Mouse (Mus musculus): ENCODE results near the gene Gpatch4.

The Gpatch4 gene

DNA sequence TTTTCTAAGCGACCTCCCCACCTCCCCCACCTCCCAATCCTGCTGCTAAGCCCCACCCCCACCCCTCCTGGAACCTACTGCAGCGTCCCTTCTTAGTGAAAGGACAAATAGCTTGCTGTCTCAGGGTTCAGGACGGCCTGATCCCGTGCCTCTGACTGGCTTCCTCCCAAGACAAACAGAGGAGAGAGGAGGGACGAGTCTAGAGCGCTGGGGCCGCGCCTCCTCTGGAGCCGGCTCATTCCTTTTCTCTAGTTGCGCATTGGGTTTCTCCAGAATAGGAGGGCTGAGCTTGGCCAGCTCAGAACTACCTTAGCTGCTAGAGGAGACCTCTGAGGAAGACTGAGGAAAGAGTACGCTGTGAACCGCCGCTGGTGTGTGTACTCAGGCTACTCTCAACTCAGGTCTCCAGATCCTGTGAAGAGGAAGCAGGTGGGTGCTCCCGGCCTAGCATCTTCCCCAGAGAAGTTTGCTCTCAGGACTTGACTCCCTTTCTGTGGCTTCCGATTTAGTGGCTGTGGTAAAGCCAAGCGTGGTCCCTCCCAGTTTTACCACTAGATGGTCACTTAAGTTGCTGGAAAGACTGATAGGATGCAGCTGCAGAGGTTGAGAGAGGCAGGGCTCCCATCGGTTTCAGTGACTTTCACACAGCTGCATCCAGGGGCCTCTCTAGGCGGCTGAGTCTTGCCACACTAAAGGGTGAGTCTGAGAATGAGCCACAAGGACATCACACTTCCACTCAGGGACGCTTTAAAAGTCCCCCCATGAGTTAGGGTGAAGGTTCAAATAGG, 12.1 kb upstream of the Gpatch4 start:
- in situ Hi-C loops (cut with MboI), result no loop called here

GRCm38 (mm10) chr3:88033506-88033905, 9.4 kb upstream of the Gpatch4 start:
- in situ Hi-C loops (cut with MboI), result no loop called here

DNA sequence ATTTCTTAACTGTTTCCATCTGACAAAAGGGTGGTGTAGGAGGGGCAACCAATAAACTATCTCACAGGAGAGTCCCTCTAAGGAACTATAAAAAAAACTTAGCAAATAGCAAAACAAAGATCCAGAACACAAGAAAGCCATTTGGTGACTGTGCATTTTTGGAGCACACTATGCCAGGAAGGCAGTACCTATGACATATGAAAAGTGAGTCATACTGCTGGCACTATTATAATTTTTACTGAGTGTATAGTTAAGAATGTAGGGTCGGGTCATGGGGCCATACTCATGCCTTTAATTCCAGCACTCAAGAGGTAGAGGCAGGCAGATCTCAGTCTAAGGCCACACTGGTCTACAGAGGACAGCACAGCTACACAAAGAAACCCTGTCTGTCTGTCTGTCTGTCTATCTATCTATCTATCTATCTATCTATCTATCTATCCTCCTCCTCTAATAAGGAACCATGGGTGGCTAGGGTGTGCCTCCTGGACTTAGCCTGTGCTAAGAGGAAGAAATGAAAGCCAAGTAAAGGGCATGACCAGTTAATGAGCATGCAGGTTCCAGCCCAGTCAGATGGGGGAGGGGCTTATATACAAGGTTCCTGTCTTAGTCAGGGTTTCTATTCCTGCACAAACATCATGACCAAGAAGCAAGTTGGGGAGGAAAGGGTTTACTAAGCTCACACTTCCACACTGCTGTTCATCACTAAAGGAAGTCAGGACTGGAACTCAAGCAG, 7.2 kb upstream of the Gpatch4 start:
- in situ Hi-C loops (cut with MboI), result no loop called here

DNA sequence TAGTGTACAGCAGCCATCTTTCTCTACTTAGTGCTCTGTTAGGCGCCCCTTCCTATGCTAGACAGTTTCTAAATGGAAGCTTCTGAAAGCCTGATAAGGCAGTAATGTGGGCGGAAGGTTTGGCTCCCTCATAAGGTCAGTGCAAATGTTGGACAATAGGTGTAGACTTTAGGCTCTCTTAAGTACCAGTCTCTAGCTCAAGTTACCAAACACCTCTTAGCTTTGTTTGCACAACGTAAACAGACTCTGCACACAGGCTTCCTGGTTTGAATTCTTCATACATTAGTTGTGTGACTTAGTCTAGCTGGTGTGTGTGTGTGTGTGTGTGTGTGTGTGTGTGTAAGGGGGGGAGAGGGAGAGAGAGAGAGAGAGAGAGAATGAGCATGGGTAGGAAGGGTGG, 6.6 kb downstream of the Gpatch4 start:
- in situ Hi-C loops (cut with MboI), result no loop called here

DNA sequence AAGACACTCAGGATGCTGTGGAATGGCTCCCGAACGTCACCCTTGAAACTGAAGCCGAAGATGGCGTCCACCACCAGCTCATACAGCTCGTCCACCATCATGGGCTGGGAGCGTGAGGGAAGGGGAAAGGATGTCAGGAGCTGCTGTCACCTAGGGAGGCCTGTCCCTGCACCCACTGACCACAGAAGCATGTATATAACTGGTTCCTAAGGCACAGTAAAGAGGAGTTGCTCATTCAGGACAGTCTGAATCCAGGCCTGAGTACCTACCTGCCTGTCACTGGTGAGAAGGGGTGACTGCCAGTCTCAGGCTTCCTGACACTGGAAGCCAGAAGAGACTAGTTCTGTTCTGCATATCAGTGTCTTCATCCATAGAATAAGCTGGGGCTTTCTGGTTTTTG, 14.1 kb downstream of the Gpatch4 start:
- in situ Hi-C loops (cut with MboI), result no loop called here

- in situ Hi-C loops (cut with MboI), result no loop called here
Observed at GRCm38 (mm10) chr3:88057902-88058696, 15.2 kb downstream of the Gpatch4 start, which contains the start of gene Naxe. Gene Naxe, minus strand, starts transcription at chr3:88058495.

- in situ Hi-C loops (cut with MboI), result no loop called here
Observed at GRCm38 (mm10) chr3:88068386-88068785, 25.5 kb downstream of the Gpatch4 start.

DNA sequence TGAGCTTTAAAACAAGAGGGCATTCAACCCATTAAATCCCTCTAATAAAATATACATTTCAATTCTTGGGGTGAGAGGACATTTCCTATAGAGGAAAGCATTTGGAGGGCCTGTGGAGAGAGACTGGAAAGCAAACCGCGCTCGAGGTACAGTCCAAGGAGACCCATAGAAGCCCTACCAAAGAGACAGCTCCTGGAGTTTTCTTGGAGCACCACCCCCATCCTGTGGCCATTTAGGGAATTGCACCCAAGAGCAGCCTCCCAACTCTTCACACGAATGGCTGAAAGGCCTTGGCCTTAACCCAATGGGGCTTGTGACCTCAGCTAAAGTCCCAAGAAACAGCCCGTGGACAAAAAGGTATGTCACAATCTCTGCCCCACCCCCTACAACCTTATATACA, 28.9 kb downstream of the Gpatch4 start:
- in situ Hi-C loops (cut with MboI), result no loop called here

GRCm38 (mm10) chr3:88073631-88074030, 30.7 kb downstream of the Gpatch4 start:
- in situ Hi-C loops (cut with MboI), result no loop called here

GRCm38 (mm10) chr3:88074351-88074750, 31.4 kb downstream of the Gpatch4 start:
- in situ Hi-C loops (cut with MboI), result no loop called here

- in situ Hi-C loops (cut with MboI), result no loop called here
Observed at GRCm38 (mm10) chr3:88074766-88075165, 31.9 kb downstream of the Gpatch4 start.

- in situ Hi-C loops (cut with MboI), result no loop called here
Observed at GRCm38 (mm10) chr3:88077441-88077840, 34.5 kb downstream of the Gpatch4 start.

DNA sequence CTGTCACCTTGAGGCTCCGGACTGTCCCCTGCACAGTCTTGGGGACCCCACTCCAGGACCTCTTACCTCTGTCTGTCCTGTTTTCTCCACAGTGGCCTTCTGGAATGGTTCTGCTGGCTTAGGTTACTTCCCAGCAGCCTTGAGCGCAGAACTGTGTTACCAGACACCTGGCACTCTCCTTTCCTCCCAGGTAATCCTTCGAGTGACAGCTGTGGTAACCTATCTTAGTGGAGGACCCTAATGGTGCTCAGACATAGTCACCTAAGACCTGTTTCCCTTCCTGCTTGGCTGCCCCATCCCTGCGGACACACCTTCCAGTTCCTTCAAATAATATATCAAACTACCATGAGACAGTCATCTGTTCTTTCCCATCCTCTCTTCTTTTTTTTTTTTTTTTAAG, 35.3 kb downstream of the Gpatch4 start, which contains the start of gene Ttc24:
TSS of gene Ttc24 (minus strand) at position 101 of the 400 bp plus-strand sequence.
- in situ Hi-C loops (cut with MboI), result no loop called here

DNA sequence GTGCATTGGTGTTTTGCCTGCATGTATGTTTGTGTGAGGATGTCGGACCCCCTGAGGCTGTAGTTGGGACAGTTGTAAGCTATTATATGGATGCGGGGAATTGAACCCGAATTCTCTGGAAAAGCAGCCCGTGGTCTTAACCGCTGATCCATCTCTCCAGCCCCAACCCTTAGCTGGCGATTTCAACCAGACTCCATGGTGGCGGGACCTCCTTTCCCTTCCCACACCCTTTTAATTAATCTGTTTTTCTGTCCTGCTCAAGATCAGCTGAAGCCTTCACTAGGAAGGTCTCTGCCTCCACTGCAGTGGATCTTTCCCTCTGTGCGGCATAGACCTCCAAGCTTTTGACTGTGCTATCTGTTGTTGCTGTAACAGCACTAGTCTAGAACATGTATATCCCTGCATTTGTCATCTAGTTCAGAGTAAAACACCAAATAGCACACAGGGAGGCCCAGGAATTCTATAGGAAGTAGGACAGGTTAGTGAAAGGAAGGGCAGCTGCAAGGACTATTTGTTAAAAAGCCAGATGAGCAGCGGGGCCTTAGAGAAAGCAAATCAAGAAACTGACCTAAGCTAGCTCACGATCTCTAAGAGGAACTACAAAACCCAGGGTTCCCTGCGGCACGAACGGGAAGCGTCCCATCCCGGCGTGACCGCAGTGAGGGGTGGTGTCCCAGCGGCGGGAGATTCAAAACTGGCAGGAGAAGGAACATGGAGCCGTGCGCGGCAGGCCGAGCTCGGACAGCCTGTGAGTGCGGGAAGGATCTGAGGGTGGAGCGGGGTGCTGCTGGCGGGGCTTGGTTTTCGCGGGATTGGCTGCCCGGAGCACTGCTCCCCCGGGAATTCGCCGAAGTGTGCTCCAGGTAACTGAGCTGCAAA, 38.7 kb downstream of the Gpatch4 start, which contains the start of gene Iqgap3:
TSS of gene Iqgap3 (plus strand) at position 627 of the 879 bp plus-strand sequence.
- in situ Hi-C loops (cut with MboI), result loop anchor here (5.0 kb wide), 1 partner anchor 161 kb away; no protein-coding TSS in a partner anchor

GRCm38 (mm10) chr3:88082224-88082618, 39.3 kb downstream of the Gpatch4 start:
- in situ Hi-C loops (cut with MboI), result loop anchor here (5.0 kb wide), 1 partner anchor 160 kb away; no protein-coding TSS in a partner anchor

GRCm38 (mm10) chr3:88082663-88083062, 39.8 kb downstream of the Gpatch4 start:
- in situ Hi-C loops (cut with MboI), result loop anchor here (5.0 kb wide), 1 partner anchor 160 kb away; no protein-coding TSS in a partner anchor

- in situ Hi-C loops (cut with MboI), result loop anchor here (5.0 kb wide), 1 partner anchor 158 kb away; no protein-coding TSS in a partner anchor
Observed at GRCm38 (mm10) chr3:88084001-88084400, 41.1 kb downstream of the Gpatch4 start.

GRCm38 (mm10) chr3:88085459-88085858, 42.6 kb downstream of the Gpatch4 start:
- in situ Hi-C loops (cut with MboI), result loop anchor here (5.0 kb wide), 1 partner anchor 87 kb away; no protein-coding TSS in a partner anchor

DNA sequence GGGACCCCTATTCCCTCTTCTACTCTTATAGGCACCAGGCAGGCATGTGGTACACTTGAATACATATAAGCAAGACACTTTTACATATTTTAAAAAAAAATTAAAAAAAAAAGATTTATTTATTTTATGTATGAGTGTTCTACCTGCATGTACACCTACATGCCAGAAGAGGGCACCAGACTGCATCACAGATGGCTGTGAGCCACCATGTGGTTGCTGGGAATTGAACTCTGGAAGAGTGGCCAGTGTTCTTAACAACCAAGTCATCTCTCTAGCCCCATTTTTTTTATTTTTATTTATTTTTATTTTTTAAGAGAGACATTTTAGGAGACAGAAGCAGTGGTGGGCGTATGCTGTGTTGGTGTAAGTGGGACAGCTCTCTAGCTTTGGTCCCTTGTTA, 44.8 kb downstream of the Gpatch4 start:
- in situ Hi-C loops (cut with MboI), result loop anchor here (5.0 kb wide), 1 partner anchor 85 kb away; no protein-coding TSS in a partner anchor

GRCm38 (mm10) chr3:88090106-88090505, 47.2 kb downstream of the Gpatch4 start:
- in situ Hi-C loops (cut with MboI), result no loop called here

- in situ Hi-C loops (cut with MboI), result no loop called here
Observed at GRCm38 (mm10) chr3:88090616-88091015, 47.7 kb downstream of the Gpatch4 start.
